Mouse (Mus musculus) kidney, embryonic 14.5 days (tissue): Measurements from ENCODE around the gene Ipo5. TPM values are rescaled to one million over a fixed set of nuclear protein-coding genes. Genes with fewer than 3 reads are reported as not detected.

ENCODE experiments used
- polyA plus RNA-seq: library from polyadenylated mRNA; unstranded; fragments of >200 nt; fragmentation: Nextera tagmentation; extraction: Ambion mirVana; gene quantifications from 2 replicates; pipeline ENCODE4 v1.2.1, GENCODE M21; 2014

Gene Ipo5
- polyA plus RNA-seq, 1 experiment from 2014 or later, result 143 TPM

Other genes with a start within 250 kb of the Ipo5 start
- gene Farp1, start 124.0 kb downstream of the Ipo5 start, polyA plus RNA-seq, result 32.1 and 43.3 TPM in 2 replicates